Mouse (Mus musculus): ENCODE measurements around the gene Lrrc8d. TPM values are rescaled to one million over a fixed set of nuclear protein-coding genes. Genes with fewer than 3 reads are reported as not detected.

The Lrrc8d gene
- polyA plus RNA-seq (2014; fragmentation: Illumina TruSeq; extraction: RNeasy Lipid Tissue Mini Kit (QIAGEN cat#74804); ENCODE audit: low read depth, low replicate concordance): 20.9 TPM

DNA sequence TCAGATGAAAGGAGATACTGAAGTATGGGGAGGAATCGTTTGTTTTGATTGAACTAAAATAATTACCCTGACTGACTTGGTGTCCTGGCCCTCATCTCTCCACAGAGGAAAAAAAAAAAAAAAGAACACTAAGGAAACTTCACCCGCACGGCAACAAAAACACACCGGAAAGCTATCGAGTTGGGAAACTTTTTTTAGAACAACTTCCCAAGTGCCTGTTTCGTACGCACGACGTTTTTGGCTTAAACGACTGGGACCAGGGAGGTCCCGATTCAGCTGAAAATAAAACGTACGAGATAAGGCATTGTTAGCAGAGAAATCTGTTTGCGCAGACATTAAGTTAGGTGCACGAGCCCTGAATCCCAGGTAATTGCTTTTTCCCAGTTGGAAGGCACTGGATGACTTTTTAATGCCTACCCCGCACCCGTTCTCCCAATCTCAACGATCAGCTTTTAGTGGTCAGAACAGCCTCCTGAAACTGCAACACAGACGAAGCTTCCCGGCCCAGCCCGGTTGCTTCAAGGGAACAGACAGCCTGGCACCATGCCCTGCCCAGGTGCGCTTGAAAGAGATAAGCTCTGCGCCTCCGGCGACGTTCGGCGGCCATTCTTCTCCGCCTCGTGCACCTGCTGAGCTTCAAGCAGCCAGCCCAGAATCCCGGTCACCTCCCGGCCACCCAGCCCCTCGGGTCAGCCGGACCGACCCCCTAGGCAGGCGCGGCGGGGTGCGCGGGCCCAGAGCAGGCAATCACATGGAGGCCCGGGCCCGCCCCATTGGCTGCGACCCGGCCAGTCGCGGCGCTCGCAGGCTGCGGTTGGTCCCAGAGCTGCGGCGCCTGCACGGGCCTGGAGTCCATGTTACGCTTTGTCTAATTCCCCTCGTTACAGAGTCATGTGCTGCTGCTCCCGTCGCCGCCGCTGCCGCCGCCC is at the start of gene Lrrc8d:
TSS of gene Lrrc8d (plus strand) at position 829 of the 929 bp plus-strand sequence.

DNA sequence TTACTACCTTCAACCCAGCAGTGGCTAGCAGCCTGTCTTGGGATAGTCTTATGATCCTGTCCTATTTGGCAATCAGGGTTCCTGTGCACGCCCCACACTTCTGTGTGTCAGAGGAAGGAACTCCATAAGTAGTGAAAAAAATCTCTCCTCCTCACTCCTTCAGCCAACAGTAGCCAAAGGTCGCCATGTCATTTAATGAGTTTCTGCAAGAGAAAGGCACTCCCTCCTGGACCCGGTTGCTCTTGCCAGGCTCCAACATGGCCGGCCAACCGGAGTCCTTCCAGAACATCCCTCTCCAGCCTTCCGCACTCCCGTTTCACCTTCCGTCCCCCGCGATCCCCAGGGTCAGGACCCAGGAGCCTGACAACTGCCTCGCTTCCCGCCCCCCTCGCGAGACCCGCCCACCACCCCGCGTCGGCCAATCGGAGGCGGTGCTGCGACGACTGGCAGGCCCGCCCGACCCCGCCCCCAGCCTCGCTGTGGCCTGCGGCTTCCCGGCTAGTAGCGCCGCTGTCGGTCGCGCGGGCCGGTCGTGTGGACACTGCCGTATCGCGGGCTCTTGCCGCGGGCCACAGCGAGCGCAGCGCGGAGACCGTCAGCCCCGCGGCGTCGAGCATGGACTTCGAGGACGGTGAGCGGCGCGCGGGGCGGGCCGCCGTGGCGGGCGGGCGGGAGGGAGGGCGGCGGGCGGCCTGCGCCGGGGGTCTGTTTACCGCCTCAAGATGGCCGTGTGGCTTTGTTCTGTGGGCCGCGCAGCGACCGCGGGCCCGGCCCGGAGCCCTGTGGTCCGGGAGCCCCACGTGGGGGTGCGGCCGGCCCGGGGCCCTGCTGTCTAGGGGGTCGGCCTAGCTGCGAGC is 176.5 kb downstream of the Lrrc8d start, which contains the start of gene Zfp326:
TSS of gene Zfp326 (plus strand) at position 498 of the 857 bp plus-strand sequence.

Other genes with a start within 250 kb of the Lrrc8d start
- 2.1 TPM for gene Lrrc8c, start 180.6 kb upstream of the Lrrc8d start, polyA plus RNA-seq (2014; fragmentation: Illumina TruSeq; extraction: RNeasy Lipid Tissue Mini Kit (QIAGEN cat#74804); ENCODE audit: low read depth, low replicate concordance)
- 27.1 TPM for gene Zfp326, start 176.6 kb downstream of the Lrrc8d start, polyA plus RNA-seq (2014; fragmentation: Illumina TruSeq; extraction: RNeasy Lipid Tissue Mini Kit (QIAGEN cat#74804); ENCODE audit: low read depth, low replicate concordance)

All from liver, adult 10 weeks (tissue).